ENCODE assay signal across 8 mouse cellular contexts in genomic region chr4:149075871-149076575, GRCm38 (mm10). TPM values are rescaled to one million over a fixed set of nuclear protein-coding genes. Genes with fewer than 3 reads are reported as not detected.
DNase-seq lines count a peak whose midpoint lies in the region; ATAC-seq lines count a peak whose summit lies in the region.

No protein-coding gene starts in this region.

- peak; percentile 93 for DNase-seq in A20 (ENCODE audit: low read depth, low spot score)
- DNase-seq in brain, adult 2 months (ENCODE audit: low read depth, low spot score), result peak; percentile 87
- DNase-seq in forebrain, embryonic 10.5 days (ENCODE audit: extremely low spot score, low spot score), result peak; percentile 57
- DNase-seq in kidney, postnatal 10 days, result peak; percentile 83
- peak; percentile 62 to 70 for DNase-seq in natural killer cell, adult 2 months (ENCODE audit: low spot score in 2 of 2)

- no peak overlapping the region for H3K4me3 ChIP-seq in forebrain, embryonic 10.5 days
- H3K4me3 ChIP-seq in heart, embryonic 15.5 days, result no peak overlapping the region
- H3K4me3 ChIP-seq in liver, embryonic 12.5 days, result no peak overlapping the region
- H3K4me3 ChIP-seq in stomach, embryonic 14.5 days (ENCODE audit: low read depth, low read length), result no peak overlapping the region

- peaks cover 39% of the 10 kb centered on the region for H3K4me1 ChIP-seq in forebrain, embryonic 10.5 days
- H3K4me1 ChIP-seq in heart, embryonic 15.5 days (replicated peaks), result peaks cover 32% of the 10 kb centered on the region
- H3K4me1 ChIP-seq in liver, embryonic 12.5 days, result peaks cover 22% of the 10 kb centered on the region
- H3K4me1 ChIP-seq in stomach, embryonic 14.5 days (ENCODE audit: control insufficient read depth, insufficient read depth, low read length), result 0 out of 2 replicates have a peak, but pooled peaks cover 6% of the 10 kb centered on the region

- H3K36me3 ChIP-seq in forebrain, embryonic 10.5 days (replicated peaks), result peaks cover 45% of the 10 kb centered on the region
- H3K36me3 ChIP-seq in heart, embryonic 15.5 days, result peaks cover 5% of the 10 kb centered on the region; the same call in 1 of the 2 replicates
- H3K36me3 ChIP-seq in liver, embryonic 12.5 days, result peaks cover 38% of the 10 kb centered on the region
- H3K36me3 ChIP-seq in stomach, embryonic 14.5 days (ENCODE audit: control insufficient read depth, insufficient read depth, low read length), result peaks cover 2% of the 10 kb centered on the region

- ATAC-seq in heart, embryonic 15.5 days (replicated peaks; ENCODE audit: insufficient number of reproducible peaks, insufficient read depth, low FRiP score, low read depth), result peak; percentile 60; the same call in 1 of the 2 replicates
- ATAC-seq in liver, embryonic 12.5 days, result peak; percentile 46
- peak; percentile 28; the same call in 1 of the 2 replicates for ATAC-seq in stomach, embryonic 14.5 days (ENCODE audit: insufficient number of reproducible peaks, insufficient read depth, low FRiP score, low read depth)

- no peak overlapping the region for H3K4me2 ChIP-seq in heart, embryonic 15.5 days
- no peak overlapping the region for H3K4me2 ChIP-seq in liver, embryonic 12.5 days
- no peak overlapping the region for H3K4me2 ChIP-seq in stomach, embryonic 14.5 days (replicated peaks; ENCODE audit: low read depth, low read length)

- no peaks in the 10 kb centered on the region for H3K27me3 ChIP-seq in forebrain, embryonic 10.5 days (ENCODE audit: poor library complexity, severe bottlenecking)
- no peaks in the 10 kb centered on the region for H3K27me3 ChIP-seq in heart, embryonic 15.5 days
- no peaks in the 10 kb centered on the region for H3K27me3 ChIP-seq in liver, embryonic 12.5 days (replicated peaks)
- H3K27me3 ChIP-seq in stomach, embryonic 14.5 days (ENCODE audit: control insufficient read depth, insufficient read depth, low read length), result no peaks in the 10 kb centered on the region

- 46% methylated on average over 10 of the region's 10 CpGs for WGBS in forebrain, embryonic 10.5 days
- WGBS in heart, embryonic 15.5 days, result 20% methylated on average over 10 of the region's 10 CpGs
- WGBS in liver, embryonic 12.5 days (ENCODE audit: insufficient replicate concordance), result 36% methylated on average over 10 of the region's 10 CpGs
- WGBS in stomach, embryonic 14.5 days, result 24% methylated on average over 10 of the region's 10 CpGs

- no peak overlapping the region for H3K9ac ChIP-seq in heart, embryonic 15.5 days
- H3K9ac ChIP-seq in liver, embryonic 12.5 days, result no peak overlapping the region
- no peak overlapping the region for H3K9ac ChIP-seq in stomach, embryonic 14.5 days (replicated peaks; ENCODE audit: low read depth, low read length)

- no peaks in the 10 kb centered on the region for H3K9me3 ChIP-seq in forebrain, embryonic 10.5 days
- H3K9me3 ChIP-seq in heart, embryonic 15.5 days (replicated peaks), result no peaks in the 10 kb centered on the region
- no peaks in the 10 kb centered on the region for H3K9me3 ChIP-seq in liver, embryonic 12.5 days (replicated peaks)
- no peaks in the 10 kb centered on the region for H3K9me3 ChIP-seq in stomach, embryonic 14.5 days (ENCODE audit: control insufficient read depth, low read depth, low read length)

- H3K27ac ChIP-seq in forebrain, embryonic 10.5 days, result no peak overlapping the region
- peak overlapping the region; percentile 35 for H3K27ac ChIP-seq in heart, embryonic 15.5 days
- 0 out of 2 replicates have a peak overlapping the region, but pooled peaks have one; percentile 4 for H3K27ac ChIP-seq in liver, embryonic 12.5 days
- peak overlapping the region; percentile 29; the same call in 1 of the 2 replicates for H3K27ac ChIP-seq in stomach, embryonic 14.5 days (ENCODE audit: low read length)

RNA-seq across cellular contexts. Expression of gene Pex14, which starts 23.7 kb away (rescaled TPM):
- polyA plus RNA-seq in forebrain, embryonic 10.5 days (2016; fragmentation: Nextera tagmentation; extraction: Ambion mirVana), result 54.4 and 58.9 TPM in 2 replicates
- polyA plus RNA-seq in heart, embryonic 15.5 days (2015; fragmentation: Nextera tagmentation; extraction: Ambion mirVana), result 36.0 and 41.4 TPM in 2 replicates
- polyA plus RNA-seq in liver, embryonic 12.5 days (2016; fragmentation: Nextera tagmentation; extraction: Ambion mirVana), result 31.8 and 34.7 TPM in 2 replicates
- polyA plus RNA-seq in stomach, embryonic 14.5 days (2014; fragmentation: Nextera tagmentation; extraction: Ambion mirVana), result 40.0 and 41.2 TPM in 2 replicates

RNA-seq across cellular contexts. Expression of gene Dffa, which starts 27.9 kb away (rescaled TPM):
- 30.5 and 33.4 TPM in 2 replicates for polyA plus RNA-seq in forebrain, embryonic 10.5 days (2016; fragmentation: Nextera tagmentation; extraction: Ambion mirVana)
- 27.6 TPM in 2 replicates for polyA plus RNA-seq in heart, embryonic 15.5 days (2015; fragmentation: Nextera tagmentation; extraction: Ambion mirVana)
- 24.4 and 25.3 TPM in 2 replicates for polyA plus RNA-seq in liver, embryonic 12.5 days (2016; fragmentation: Nextera tagmentation; extraction: Ambion mirVana)
- 28.6 and 30.6 TPM in 2 replicates for polyA plus RNA-seq in stomach, embryonic 14.5 days (2014; fragmentation: Nextera tagmentation; extraction: Ambion mirVana)

RNA-seq across cellular contexts. Expression of gene Cort, which starts 50.5 kb away (rescaled TPM):
- polyA plus RNA-seq in forebrain, embryonic 10.5 days (2016; fragmentation: Nextera tagmentation; extraction: Ambion mirVana), result 0.30 TPM in 1 of 2 replicates, not detected in the other
- 0.22 and 0.25 TPM in 2 replicates for polyA plus RNA-seq in heart, embryonic 15.5 days (2015; fragmentation: Nextera tagmentation; extraction: Ambion mirVana)
- 0.35 TPM in 1 of 2 replicates, not detected in the other for polyA plus RNA-seq in liver, embryonic 12.5 days (2016; fragmentation: Nextera tagmentation; extraction: Ambion mirVana)
- polyA plus RNA-seq in stomach, embryonic 14.5 days (2014; fragmentation: Nextera tagmentation; extraction: Ambion mirVana), result 0.65 and 0.81 TPM in 2 replicates
